Mouse (Mus musculus) liver, embryonic 18 days (tissue): ENCODE measurements around the gene Gbx2. TPM values are rescaled to one million over a fixed set of nuclear protein-coding genes. Genes with fewer than 3 reads are reported as not detected.

Experiments used
- polyA plus RNA-seq: library from polyadenylated mRNA; depleted of rRNA; stranded (reverse); fragments of >200 nt; gene quantifications from 2 replicates; pipeline ENCODE4 v1.2.3, GENCODE M21; 2012; rRNA removed

Gene Gbx2
- 0.44 and 0.48 TPM in 2 replicates for polyA plus RNA-seq

DNA sequence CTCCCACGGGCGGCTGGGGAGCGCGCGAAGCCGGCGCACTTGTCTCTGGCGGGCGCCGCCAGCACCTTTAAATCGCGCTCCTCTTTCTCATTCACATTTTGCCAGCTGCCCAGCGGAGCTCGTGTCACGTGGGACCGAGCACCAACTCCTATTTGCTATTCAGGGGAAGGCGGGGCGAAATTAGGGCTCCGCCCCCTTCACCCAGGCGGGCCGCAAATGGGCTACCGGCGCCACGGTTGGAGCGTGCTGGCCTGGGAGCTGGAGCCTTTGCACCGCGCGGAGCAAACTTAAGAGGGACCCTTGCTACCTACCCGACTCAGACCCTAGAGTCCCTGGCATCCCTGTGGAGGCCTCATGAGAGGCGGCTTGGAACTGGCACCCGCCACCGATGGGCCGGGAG, at the start of gene Gbx2:
Gene Gbx2, minus strand, starts transcription at position 60 of the 400 bp plus-strand sequence.

Other genes starting within 250 kb of the Gbx2 start
- gene Asb18, start 83.5 kb upstream of the Gbx2 start, polyA plus RNA-seq = not detected in 2 replicates
- gene Iqca, start 222.2 kb upstream of the Gbx2 start, polyA plus RNA-seq = 0.67 and 0.84 TPM in 2 replicates